Comparison of ENCODE assay signal across 7 mouse cellular contexts in genomic region chr6:128763736-128764523, GRCm38 (mm10). TPM values are rescaled to one million over a fixed set of nuclear protein-coding genes. Genes with fewer than 3 reads are reported as not detected.
DNase-seq lines count a peak whose midpoint lies in the region; ATAC-seq lines count a peak whose summit lies in the region.

No protein-coding gene starts in this region.

- no peaks in the 10 kb centered on the region for H3K27me3 ChIP-seq in intestine, embryonic 15.5 days (replicated peaks)
- no peaks in the 10 kb centered on the region for H3K27me3 ChIP-seq in midbrain, embryonic 10.5 days (ENCODE audit: low read depth, poor library complexity, severe bottlenecking)

- peak; percentile 93 for ATAC-seq in intestine, embryonic 15.5 days

- peak overlapping the region; percentile 74 for H3K4me2 ChIP-seq in intestine, embryonic 15.5 days (replicated peaks)

- intact Hi-C loops in left cerebral cortex, postnatal 25 days (cut with DNase I): loop anchor here (1.0 to 10.0 kb wide), 2 partner anchors 39 to 771 kb away; partner anchors contain the start of gene Gabarapl1

- H3K4me1 ChIP-seq in intestine, embryonic 15.5 days (replicated peaks): peaks cover 3% of the 10 kb centered on the region; the same call in 1 of the 2 replicates
- H3K4me1 ChIP-seq in midbrain, embryonic 10.5 days: peaks cover 16% of the 10 kb centered on the region

- peak overlapping the region; percentile 54 for H3K4me3 ChIP-seq in intestine, embryonic 15.5 days (replicated peaks)
- H3K4me3 ChIP-seq in midbrain, embryonic 10.5 days: peak overlapping the region; percentile 64

- H3K9me3 ChIP-seq in intestine, embryonic 15.5 days: no peaks in the 10 kb centered on the region
- H3K9me3 ChIP-seq in midbrain, embryonic 10.5 days (replicated peaks): no peaks in the 10 kb centered on the region

- peak; percentile 81 to 93 for DNase-seq in adrenal gland, adult 18-20 months (ENCODE audit: low spot score in 2 of 2)
- DNase-seq in embryo, embryonic 11 days: peak; percentile 95
- peak; percentile 94 for DNase-seq in gastrocnemius, postnatal 25 days
- DNase-seq in left cerebral cortex, postnatal 25 days (ENCODE audit: low spot score in 2 of 2): peak; percentile 97 to 100
- DNase-seq in midbrain, embryonic 10.5 days (ENCODE audit: low spot score): peak; percentile 97
- peak; percentile 81 for DNase-seq in right cerebral cortex, postnatal 4 days

- WGBS in intestine, embryonic 15.5 days: 1% methylated on average over 30 of the region's 30 CpGs
- 2% methylated on average over 30 of the region's 30 CpGs for WGBS in midbrain, embryonic 10.5 days

- H3K27ac ChIP-seq in intestine, embryonic 15.5 days: peak overlapping the region; percentile 77
- peak overlapping the region; percentile 79 for H3K27ac ChIP-seq in midbrain, embryonic 10.5 days (replicated peaks)

- no peaks in the 10 kb centered on the region for H3K36me3 ChIP-seq in intestine, embryonic 15.5 days
- H3K36me3 ChIP-seq in midbrain, embryonic 10.5 days: no peaks in the 10 kb centered on the region

- H3K9ac ChIP-seq in intestine, embryonic 15.5 days: peak overlapping the region; percentile 54

RNA-seq across cellular contexts. Expression of gene Klrb1c, which starts 25.1 kb away (rescaled TPM):
- total RNA-seq in adrenal gland, adult 18-20 months (2021): under 1 TPM; 0.60 to 0.67 TPM
- total RNA-seq in gastrocnemius, postnatal 25 days (2021): not detected
- 0.30 and 0.34 TPM in 2 replicates for polyA plus RNA-seq in intestine, embryonic 15.5 days (2015; fragmentation: Nextera tagmentation; extraction: Ambion mirVana)
- not detected for total RNA-seq in left cerebral cortex, postnatal 25 days (2021)
- polyA plus RNA-seq in midbrain, embryonic 10.5 days (2016; fragmentation: Nextera tagmentation; extraction: Ambion mirVana): not detected in 2 replicates

RNA-seq across cellular contexts. Expression of gene Klrb1, which starts 41.1 kb away (rescaled TPM):
- total RNA-seq in adrenal gland, adult 18-20 months (2021): not detected
- not detected for total RNA-seq in gastrocnemius, postnatal 25 days (2021)
- not detected in 2 replicates for polyA plus RNA-seq in intestine, embryonic 15.5 days (2015; fragmentation: Nextera tagmentation; extraction: Ambion mirVana)
- not detected for total RNA-seq in left cerebral cortex, postnatal 25 days (2021)
- not detected in 2 replicates for polyA plus RNA-seq in midbrain, embryonic 10.5 days (2016; fragmentation: Nextera tagmentation; extraction: Ambion mirVana)

Comparison
In these comparisons a context has a peak if more than half of its experiments do, and no peak if none do; other contexts are left out.
1. Peak in every context shown above with its lines: DNase-seq, ATAC-seq, H3K4me3 ChIP-seq and H3K27ac ChIP-seq.